Mouse (Mus musculus): ENCODE results near the gene Lhx4. TPM values are rescaled to one million over a fixed set of nuclear protein-coding genes. Genes with fewer than 3 reads are reported as not detected.

Lhx4 gene
- polyA plus RNA-seq, 1 experiment from 2014 or later: 0.33 TPM

GRCm38 (mm10) chr1:155740622-155741377, 10.7 kb downstream of the Lhx4 start:
- Histone ChIP-seq H3K27me3 (peaks cover 76% of the 10 kb centered on the region), H3K4me2 (replicated peaks) (peak overlapping the region; percentile 88), H3K36me3 (no peaks in the 10 kb centered on the region), H3K4me1 (peaks cover 28% of the 10 kb centered on the region), H3K9me3 (no peaks in the 10 kb centered on the region), H3K9ac (replicated peaks) (no peak overlapping the region), H3K4me3 (peak overlapping the region; percentile 47), H3K27ac (replicated peaks) (no peak overlapping the region)
- WGBS: under 1% methylated on average over 44 of the region's 44 CpGs
- peak; percentile 7; the same call in 1 of the 2 replicates for ATAC-seq (replicated peaks)

- Histone ChIP-seq H3K9ac (replicated peaks) (no peak overlapping the region), H3K4me2 (replicated peaks) (no peak overlapping the region), H3K27ac (replicated peaks) (no peak overlapping the region), H3K27me3 (peaks cover 86% of the 10 kb centered on the region), H3K4me1 (peaks cover 27% of the 10 kb centered on the region), H3K36me3 (no peaks in the 10 kb centered on the region), H3K9me3 (no peaks in the 10 kb centered on the region), H3K4me3 (no peak overlapping the region)
- ATAC-seq (replicated peaks): no peak
- WGBS: under 1% methylated on average over 25 of the region's 25 CpGs
These were observed 13.6 kb downstream of the Lhx4 start for GRCm38 (mm10) chr1:155737809-155738383.

GRCm38 (mm10) chr1:155737017-155737808, 14.3 kb downstream of the Lhx4 start:
- ATAC-seq (replicated peaks): no peak

GRCm38 (mm10) chr1:155736096-155736825, 15.2 kb downstream of the Lhx4 start:
- Histone ChIP-seq H3K9ac (replicated peaks) (no peak overlapping the region), H3K27ac (replicated peaks) (no peak overlapping the region), H3K36me3 (no peaks in the 10 kb centered on the region), H3K4me2 (replicated peaks) (no peak overlapping the region), H3K27me3 (peaks cover 90% of the 10 kb centered on the region), H3K4me1 (peaks cover 11% of the 10 kb centered on the region), H3K9me3 (no peaks in the 10 kb centered on the region), H3K4me3 (no peak overlapping the region)
- ATAC-seq (replicated peaks): no peak
- WGBS: under 1% methylated on average over 26 of the region's 26 CpGs

More at GRCm38 (mm10) chr1:155737017-155737808, 14.3 kb downstream of the Lhx4 start:
- no peak overlapping the region for H3K9ac ChIP-seq (replicated peaks)
- peaks cover 20% of the 10 kb centered on the region for H3K4me1 ChIP-seq
- peaks cover 90% of the 10 kb centered on the region for H3K27me3 ChIP-seq
- under 1% methylated on average over 58 of the region's 58 CpGs for WGBS
- no peaks in the 10 kb centered on the region for H3K9me3 ChIP-seq
- no peak overlapping the region for H3K27ac ChIP-seq (replicated peaks)
- no peak overlapping the region for H3K4me2 ChIP-seq (replicated peaks)
- no peak overlapping the region for H3K4me3 ChIP-seq
- H3K36me3 ChIP-seq: no peaks in the 10 kb centered on the region

GRCm38 (mm10) chr1:155731156-155731555, 20.3 kb downstream of the Lhx4 start:
- H3K9ac ChIP-seq (replicated peaks): no peak overlapping the region
- peaks cover 9% of the 10 kb centered on the region for H3K4me1 ChIP-seq
- WGBS: 0% methylated on average over 2 of the region's 2 CpGs
- H3K27ac ChIP-seq (replicated peaks): no peak overlapping the region
- no peak overlapping the region for H3K4me2 ChIP-seq (replicated peaks)
- no peak overlapping the region for H3K4me3 ChIP-seq
- no peak for ATAC-seq (replicated peaks)
- H3K9me3 ChIP-seq: no peaks in the 10 kb centered on the region
- peaks cover 89% of the 10 kb centered on the region for H3K27me3 ChIP-seq
- no peaks in the 10 kb centered on the region for H3K36me3 ChIP-seq

GRCm38 (mm10) chr1:155729113-155729795, 22.2 kb downstream of the Lhx4 start:
- WGBS: under 1% methylated on average over 23 of the region's 23 CpGs
- Histone ChIP-seq H3K4me3 (peak overlapping the region; percentile 4; the same call in 1 of the 2 replicates), H3K27me3 (peaks cover 78% of the 10 kb centered on the region), H3K9me3 (no peaks in the 10 kb centered on the region), H3K36me3 (no peaks in the 10 kb centered on the region), H3K4me2 (replicated peaks) (peak overlapping the region; percentile 24), H3K9ac (replicated peaks) (no peak overlapping the region), H3K4me1 (peaks cover 9% of the 10 kb centered on the region), H3K27ac (replicated peaks) (no peak overlapping the region)
- ATAC-seq (replicated peaks): 0 out of 2 replicates have a peak, but pooled peaks have one; percentile 35

GRCm38 (mm10) chr1:155727830-155728229, 23.7 kb downstream of the Lhx4 start:
- Histone ChIP-seq H3K4me1 (peaks cover 9% of the 10 kb centered on the region), H3K9me3 (no peaks in the 10 kb centered on the region), H3K27ac (replicated peaks) (no peak overlapping the region), H3K4me3 (no peak overlapping the region), H3K9ac (replicated peaks) (no peak overlapping the region), H3K27me3 (peaks cover 78% of the 10 kb centered on the region), H3K36me3 (no peaks in the 10 kb centered on the region), H3K4me2 (replicated peaks) (no peak overlapping the region)
- ATAC-seq (replicated peaks): no peak
- WGBS: 16% methylated on average over 10 of the region's 10 CpGs

- 58% methylated on average over 2 of the region's 2 CpGs for WGBS
- no peak overlapping the region for H3K27ac ChIP-seq (replicated peaks)
- H3K27me3 ChIP-seq: peaks cover 64% of the 10 kb centered on the region
- H3K4me3 ChIP-seq: no peak overlapping the region
- H3K36me3 ChIP-seq: no peaks in the 10 kb centered on the region
- peaks cover 14% of the 10 kb centered on the region for H3K4me1 ChIP-seq
- ATAC-seq (replicated peaks): no peak
- H3K9me3 ChIP-seq: no peaks in the 10 kb centered on the region
- no peak overlapping the region for H3K4me2 ChIP-seq (replicated peaks)
- no peak overlapping the region for H3K9ac ChIP-seq (replicated peaks)
These were observed 25.6 kb downstream of the Lhx4 start for GRCm38 (mm10) chr1:155725876-155726275.

GRCm38 (mm10) chr1:155724301-155724700, 27.2 kb downstream of the Lhx4 start:
- ATAC-seq (replicated peaks): no peak

GRCm38 (mm10) chr1:155722185-155722584, 29.3 kb downstream of the Lhx4 start:
- Histone ChIP-seq H3K4me2 (replicated peaks) (peak overlapping the region; percentile 39), H3K36me3 (no peaks in the 10 kb centered on the region), H3K9ac (replicated peaks) (no peak overlapping the region), H3K4me3 (peak overlapping the region; percentile 20; the same call in 1 of the 2 replicates), H3K27me3 (peaks cover 27% of the 10 kb centered on the region), H3K27ac (replicated peaks) (no peak overlapping the region), H3K9me3 (no peaks in the 10 kb centered on the region), H3K4me1 (peaks cover 4% of the 10 kb centered on the region; the same call in 1 of the 2 replicates)
- 0 out of 2 replicates have a peak, but pooled peaks have one; percentile 30 for ATAC-seq (replicated peaks)
- 0% methylated on average over 13 of the region's 13 CpGs for WGBS

More at GRCm38 (mm10) chr1:155724301-155724700, 27.2 kb downstream of the Lhx4 start:
- H3K36me3 ChIP-seq: no peaks in the 10 kb centered on the region
- 73% methylated on average over 3 of the region's 3 CpGs for WGBS
- peaks cover 48% of the 10 kb centered on the region for H3K27me3 ChIP-seq
- no peak overlapping the region for H3K27ac ChIP-seq (replicated peaks)
- H3K4me1 ChIP-seq: peaks cover 11% of the 10 kb centered on the region
- H3K4me2 ChIP-seq (replicated peaks): no peak overlapping the region
- H3K9me3 ChIP-seq: no peaks in the 10 kb centered on the region
- H3K4me3 ChIP-seq: no peak overlapping the region
- H3K9ac ChIP-seq (replicated peaks): no peak overlapping the region

- Histone ChIP-seq H3K4me3 (no peak overlapping the region), H3K4me1 (peaks cover 4% of the 10 kb centered on the region; the same call in 1 of the 2 replicates), H3K9ac (replicated peaks) (no peak overlapping the region), H3K27me3 (peaks cover 25% of the 10 kb centered on the region; the same call in 1 of the 2 replicates), H3K36me3 (no peaks in the 10 kb centered on the region), H3K4me2 (replicated peaks) (no peak overlapping the region), H3K9me3 (no peaks in the 10 kb centered on the region), H3K27ac (replicated peaks) (no peak overlapping the region)
- no peak for ATAC-seq (replicated peaks)
- WGBS: 20% methylated on average over 8 of the region's 8 CpGs
These were observed 30.0 kb downstream of the Lhx4 start for GRCm38 (mm10) chr1:155721443-155721842.
